Mouse (Mus musculus) lung, postnatal 25 days (tissue): Measurements from ENCODE around the gene Jazf1.

Experiments
- DNase-seq: peaks from one replicate; pipeline ENCODE4 v3.0.0; 2022; ENCODE audit warnings: low spot score

Jazf1 gene

GRCm38 (mm10) chr6:52796035-52796598 lies 272.3 kb downstream of the Jazf1 start:
- no peak for DNase-seq

DNA sequence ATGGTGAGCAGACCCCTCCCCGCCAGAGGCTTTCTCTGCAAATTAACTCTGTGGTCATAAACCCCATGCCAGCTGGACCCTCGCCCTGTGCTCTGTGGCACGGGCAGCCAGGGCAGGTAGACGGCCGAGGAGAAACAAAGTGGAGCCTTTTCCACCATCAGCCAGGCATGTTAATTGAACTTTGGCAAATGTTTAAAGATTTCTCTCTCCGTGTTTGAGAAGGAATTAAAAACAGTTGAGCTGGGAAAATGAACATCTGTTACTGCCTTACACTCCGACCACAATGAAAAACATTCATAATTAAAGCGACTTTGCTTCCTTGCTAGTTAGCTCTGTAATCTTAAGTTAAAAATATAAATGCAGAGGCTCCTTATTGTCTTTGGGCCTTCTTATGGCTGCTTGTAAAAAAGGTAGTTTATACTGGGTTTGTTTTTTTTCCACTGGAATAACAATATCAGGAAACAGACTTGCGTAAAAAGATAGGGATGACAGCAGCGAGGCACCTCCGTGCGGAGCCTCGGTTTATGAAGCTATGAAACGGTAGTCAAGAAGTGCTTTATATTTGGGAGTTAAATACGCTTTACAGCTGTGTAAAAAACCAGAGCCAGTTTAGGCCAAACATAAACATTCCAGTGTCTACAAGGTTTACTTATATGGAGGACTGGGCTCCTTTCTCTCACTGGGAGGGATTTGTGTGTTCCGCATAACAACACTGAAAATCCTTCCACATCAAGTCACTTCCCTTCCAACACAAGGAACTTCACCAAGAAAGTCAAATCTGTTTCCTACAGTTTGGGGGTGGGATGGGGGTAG lies 273.2 kb downstream of the Jazf1 start:
- no peak for DNase-seq

- peak; percentile 72 for DNase-seq
Measured at GRCm38 (mm10) chr6:52792455-52792854, 276.0 kb downstream of the Jazf1 start.

GRCm38 (mm10) chr6:52790781-52791180 lies 277.6 kb downstream of the Jazf1 start:
- no peak for DNase-seq

GRCm38 (mm10) chr6:52790316-52790715 lies 278.1 kb downstream of the Jazf1 start:
- no peak for DNase-seq

DNA sequence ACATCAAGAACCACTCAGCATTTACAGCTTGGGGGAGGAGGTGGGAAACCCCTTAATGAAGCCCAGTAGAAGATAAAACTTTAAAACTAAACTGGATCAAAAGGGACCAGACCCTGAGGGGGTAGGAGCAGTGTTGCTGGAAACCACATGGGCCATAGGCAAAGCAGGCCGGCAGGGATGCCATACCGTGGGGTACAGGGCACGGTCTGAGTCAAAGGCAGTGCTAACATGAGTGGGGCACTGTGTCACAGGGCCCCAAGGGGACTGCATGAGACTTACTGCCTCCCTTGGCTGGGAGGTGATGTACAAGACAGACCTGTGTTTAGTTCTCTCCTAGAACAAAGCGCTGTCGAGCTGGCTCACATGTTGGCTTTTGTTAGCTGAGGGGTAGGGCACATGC lies 288.9 kb downstream of the Jazf1 start:
- DNase-seq: no peak

- DNase-seq: no peak
Measured at GRCm38 (mm10) chr6:52778523-52778922, 289.9 kb downstream of the Jazf1 start.

DNA sequence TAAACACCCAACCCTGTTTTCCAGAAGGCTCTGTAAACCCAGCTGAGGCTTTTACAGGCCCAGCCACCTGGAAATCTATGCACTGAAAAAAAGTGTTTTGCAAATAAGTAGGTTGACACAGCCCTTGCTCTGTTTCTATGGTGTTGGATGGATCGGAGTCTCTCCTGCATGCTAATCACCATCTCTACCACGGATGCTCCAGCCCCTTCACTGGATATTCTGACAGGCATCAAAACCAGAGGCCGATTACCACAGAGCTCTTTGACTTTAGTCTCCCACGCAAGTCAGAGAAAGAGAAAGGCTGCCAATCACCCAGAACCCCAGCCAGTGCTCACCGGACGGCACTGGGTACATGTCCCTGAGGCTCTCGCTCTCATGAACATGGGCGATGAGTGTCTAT lies 291.4 kb downstream of the Jazf1 start:
- no peak for DNase-seq

DNA sequence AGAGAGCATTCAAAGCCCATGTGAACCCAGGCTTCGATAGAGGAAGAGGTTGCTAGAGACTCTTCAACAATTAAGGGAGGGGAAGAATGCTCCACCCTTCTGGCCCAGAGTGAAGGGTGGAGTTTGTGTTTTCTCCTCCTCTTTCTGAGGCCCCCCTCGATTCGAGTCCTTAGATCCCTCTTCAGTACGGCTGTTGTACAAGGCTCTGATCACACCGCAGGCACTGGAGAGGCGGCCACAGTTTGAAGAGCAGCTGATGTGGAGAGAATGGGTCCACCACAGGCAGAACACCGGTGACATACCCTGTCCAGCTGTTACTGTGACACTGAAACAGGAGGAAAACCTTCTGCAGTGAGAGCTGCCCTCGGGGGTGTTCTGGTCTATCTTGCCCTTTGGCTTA lies 292.5 kb downstream of the Jazf1 start:
- DNase-seq: no peak

GRCm38 (mm10) chr6:52775350-52775749 lies 293.1 kb downstream of the Jazf1 start:
- peak; percentile 35 for DNase-seq

DNA sequence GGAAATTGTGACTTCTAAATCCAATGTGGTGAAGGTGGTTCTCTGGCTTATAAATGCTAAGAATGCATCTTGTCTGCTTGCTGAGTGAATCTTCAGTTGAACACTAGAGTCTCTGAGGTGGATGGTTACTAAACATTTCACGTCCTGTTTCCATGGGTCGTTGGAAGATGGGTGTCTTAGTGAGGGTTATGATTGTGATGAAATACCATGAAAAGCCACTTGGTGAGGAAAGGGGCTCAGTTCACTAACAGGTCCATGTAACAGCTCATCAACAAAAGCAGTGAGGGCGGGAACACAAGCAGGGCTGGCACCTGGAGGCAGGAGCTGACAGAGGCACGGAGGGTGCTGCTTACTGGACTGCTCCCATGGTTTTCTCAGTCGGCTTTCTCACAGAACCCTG lies 295.3 kb downstream of the Jazf1 start:
- DNase-seq: no peak

GRCm38 (mm10) chr6:52770789-52771188 lies 297.6 kb downstream of the Jazf1 start:
- no peak for DNase-seq

- no peak for DNase-seq
Measured at GRCm38 (mm10) chr6:52765206-52765605, 303.2 kb downstream of the Jazf1 start.

GRCm38 (mm10) chr6:52752832-52753231 lies 315.6 kb downstream of the Jazf1 start:
- no peak for DNase-seq

DNA sequence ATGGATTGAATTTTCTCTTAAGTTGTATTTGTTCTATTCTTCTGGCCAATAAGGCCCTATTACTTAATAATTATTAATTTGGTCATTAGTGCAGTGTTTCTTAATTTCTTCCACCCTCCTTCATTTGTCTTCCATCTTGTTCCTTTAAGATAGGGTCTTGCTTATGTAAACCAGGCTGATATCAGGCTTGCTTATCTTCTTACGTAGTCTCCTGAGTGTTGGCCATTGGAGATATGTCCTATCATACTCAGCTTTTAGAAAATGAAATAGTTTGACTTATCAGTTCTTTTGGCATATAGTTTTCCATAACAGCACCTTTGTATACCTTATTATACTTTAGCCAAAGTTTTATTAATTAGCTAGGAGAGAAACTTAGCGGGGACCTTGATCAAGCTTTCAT lies 333.8 kb downstream of the Jazf1 start:
- DNase-seq: no peak

DNA sequence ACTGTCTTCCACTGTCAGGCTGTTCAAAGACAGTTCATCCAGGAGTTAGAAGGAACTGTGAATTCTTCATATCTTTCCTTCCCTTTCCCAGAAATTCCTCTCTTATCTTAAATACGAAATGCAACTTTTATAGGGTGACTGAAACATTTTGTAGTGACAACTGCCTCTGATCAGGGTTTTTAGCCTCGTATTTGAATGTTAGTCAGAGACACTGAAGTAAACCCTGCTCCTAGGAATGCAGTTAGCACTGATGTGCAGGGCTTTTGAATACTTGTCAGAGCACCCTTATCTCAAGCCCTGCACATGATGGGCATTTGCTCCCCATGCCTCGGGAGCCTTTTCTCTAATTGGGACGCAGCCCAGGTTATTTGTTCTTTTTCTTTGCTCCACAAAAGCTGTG lies 338.1 kb downstream of the Jazf1 start:
- no peak for DNase-seq

DNA sequence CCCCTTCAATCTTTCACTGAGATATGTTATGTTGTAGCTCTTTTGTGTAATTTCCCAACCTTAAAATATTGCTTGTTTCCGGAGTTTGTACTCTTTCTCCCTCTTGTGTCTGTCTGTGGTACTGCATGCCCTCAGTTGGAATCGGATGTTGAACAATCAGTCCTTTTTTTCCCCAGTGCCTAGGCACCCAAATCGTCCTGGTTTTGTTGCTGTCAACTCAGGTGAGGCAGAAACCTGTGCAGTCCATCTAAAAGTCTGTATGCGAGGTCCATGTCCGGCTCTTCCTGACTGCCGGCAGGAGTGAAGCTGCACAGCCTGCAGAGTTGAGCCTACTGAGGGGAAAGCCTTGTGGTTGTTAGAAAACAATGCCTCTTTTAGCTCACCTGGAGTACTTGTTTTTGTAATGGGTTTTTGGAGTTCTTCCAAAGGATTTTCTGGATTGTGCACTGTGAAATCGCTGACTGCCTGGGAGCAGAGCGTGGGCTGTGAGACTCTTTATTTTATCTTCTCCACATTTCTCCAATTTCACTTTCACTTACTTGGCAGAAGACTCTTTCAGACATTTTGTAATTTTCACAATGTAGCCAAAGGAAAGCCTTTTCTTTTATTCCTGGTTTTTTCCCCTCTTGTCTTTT lies 343.5 kb downstream of the Jazf1 start:
- DNase-seq: peak; percentile 69
